Mouse (Mus musculus): ENCODE measurements around the gene Gcfc2. TPM values are rescaled to one million over a fixed set of nuclear protein-coding genes. Genes with fewer than 3 reads are reported as not detected.

Gene Gcfc2
- polyA plus RNA-seq, 1 experiment from 2014 or later = 4.8 TPM

DNA sequence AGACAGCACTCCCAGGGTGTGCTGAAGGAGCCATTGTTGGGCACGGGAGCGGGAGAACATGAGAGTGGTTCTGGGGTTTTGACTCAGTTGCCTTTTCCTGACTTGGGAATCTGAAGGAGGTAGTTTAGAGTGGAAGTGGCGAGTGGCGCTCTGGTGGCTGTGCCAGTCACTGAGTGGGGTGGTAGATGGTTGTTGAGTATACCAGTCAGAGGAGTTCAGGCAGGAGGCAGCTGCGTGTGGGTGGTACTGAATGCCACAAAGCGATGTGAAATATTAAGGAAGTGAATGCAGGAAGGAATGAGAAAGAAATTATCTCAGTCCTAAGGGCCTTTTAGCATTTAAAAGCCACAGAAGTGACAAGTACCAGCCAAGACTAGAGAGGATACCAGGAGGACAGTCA, 23.4 kb downstream of the Gcfc2 start:
- Histone ChIP-seq H3K27ac (replicated peaks) (no peak overlapping the region), H3K4me2 (no peak overlapping the region), H3K9ac (no peak overlapping the region), H3K9me3 (no peaks in the 10 kb centered on the region), H3K36me3 (peaks cover 99% of the 10 kb centered on the region), H3K4me3 (no peak overlapping the region), H3K27me3 (replicated peaks) (no peaks in the 10 kb centered on the region), H3K4me1 (no peaks in the 10 kb centered on the region)
- ATAC-seq (ENCODE audit: extremely low read depth, insufficient number of reproducible peaks, low FRiP score, low TSS enrichment) = no peak
- 93% methylated on average over 6 of the region's 6 CpGs for WGBS

DNA sequence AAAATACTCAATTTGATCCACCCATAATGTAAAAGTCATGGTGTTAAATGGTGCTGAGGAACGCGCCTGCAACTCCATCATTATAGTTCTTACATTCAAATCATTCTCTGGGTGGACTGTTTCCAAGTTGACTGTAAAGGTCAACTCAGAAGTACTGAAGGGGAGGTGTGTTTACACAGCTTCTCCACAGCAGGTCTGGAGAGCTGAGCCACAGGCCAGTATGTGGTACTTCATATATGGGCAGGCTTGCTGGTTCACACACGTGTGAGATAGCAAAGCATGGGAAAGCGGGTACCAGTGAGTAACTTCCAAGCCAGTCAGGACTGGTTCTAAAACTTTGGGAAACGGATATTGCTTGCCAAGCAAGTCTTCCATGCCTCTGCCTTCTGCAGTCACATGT, 31.7 kb downstream of the Gcfc2 start:
- WGBS = 89% methylated on average over 5 of the region's 5 CpGs
- ATAC-seq (ENCODE audit: extremely low read depth, insufficient number of reproducible peaks, low FRiP score, low TSS enrichment) = no peak
- H3K4me3 ChIP-seq = no peak overlapping the region
- no peak overlapping the region for H3K4me2 ChIP-seq
- peaks cover 96% of the 10 kb centered on the region for H3K36me3 ChIP-seq
- H3K27me3 ChIP-seq (replicated peaks) = no peaks in the 10 kb centered on the region
- H3K27ac ChIP-seq (replicated peaks) = no peak overlapping the region
- H3K9ac ChIP-seq = no peak overlapping the region
- peaks cover 6% of the 10 kb centered on the region; the same call in 1 of the 2 replicates for H3K9me3 ChIP-seq
- no peaks in the 10 kb centered on the region for H3K4me1 ChIP-seq

DNA sequence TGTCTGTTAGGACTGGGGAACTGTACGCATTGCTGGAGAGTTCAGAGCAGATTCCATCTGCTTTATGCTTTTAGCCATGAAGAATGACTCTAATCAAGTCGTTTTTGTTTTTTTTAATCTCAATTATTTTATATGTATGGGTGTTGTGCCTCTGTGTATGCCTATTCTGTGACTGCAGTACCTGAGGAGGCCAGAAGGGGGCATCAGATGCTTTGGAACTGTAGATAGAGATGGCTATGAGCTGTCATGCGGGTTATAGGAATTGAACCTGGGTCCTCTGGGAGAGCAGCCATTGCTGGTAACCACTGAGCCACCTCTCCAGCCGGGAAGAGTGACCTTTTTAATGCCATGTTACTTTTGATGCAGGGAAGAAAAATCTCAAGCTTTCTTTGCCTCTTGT, 32.9 kb downstream of the Gcfc2 start:
- peaks cover 96% of the 10 kb centered on the region for H3K36me3 ChIP-seq
- WGBS = 86% methylated on average over 4 of the region's 4 CpGs

DNA sequence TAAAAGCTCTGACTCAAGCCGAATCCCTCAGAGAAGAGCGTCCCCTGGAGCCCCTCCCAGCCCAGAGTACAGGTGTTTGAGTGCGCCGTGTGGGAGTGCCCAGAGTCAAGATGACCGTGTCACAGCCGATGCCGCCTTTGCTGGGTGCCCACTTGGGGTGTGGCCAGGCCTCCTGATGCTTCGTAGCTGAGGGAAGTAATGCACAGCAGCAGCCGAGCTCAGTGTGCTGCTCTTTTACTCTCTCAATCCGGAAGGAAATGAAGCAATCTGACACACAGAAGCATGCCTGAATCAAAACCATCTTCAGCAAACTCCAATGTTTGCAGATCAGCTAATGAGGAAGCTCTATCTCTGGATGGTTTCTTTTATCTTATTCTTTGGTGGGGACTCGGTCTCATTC, 34.5 kb downstream of the Gcfc2 start:
- WGBS = 89% methylated on average over 11 of the region's 11 CpGs
- H3K9ac ChIP-seq = no peak overlapping the region

More for the DNA sequence above, 32.9 kb downstream of the Gcfc2 start:
- Histone ChIP-seq H3K9ac (no peak overlapping the region), H3K27me3 (replicated peaks) (no peaks in the 10 kb centered on the region), H3K4me2 (no peak overlapping the region), H3K4me3 (no peak overlapping the region), H3K27ac (replicated peaks) (no peak overlapping the region), H3K4me1 (no peaks in the 10 kb centered on the region), H3K9me3 (peaks cover 6% of the 10 kb centered on the region; the same call in 1 of the 2 replicates)
- ATAC-seq (ENCODE audit: extremely low read depth, insufficient number of reproducible peaks, low FRiP score, low TSS enrichment) = no peak

DNA sequence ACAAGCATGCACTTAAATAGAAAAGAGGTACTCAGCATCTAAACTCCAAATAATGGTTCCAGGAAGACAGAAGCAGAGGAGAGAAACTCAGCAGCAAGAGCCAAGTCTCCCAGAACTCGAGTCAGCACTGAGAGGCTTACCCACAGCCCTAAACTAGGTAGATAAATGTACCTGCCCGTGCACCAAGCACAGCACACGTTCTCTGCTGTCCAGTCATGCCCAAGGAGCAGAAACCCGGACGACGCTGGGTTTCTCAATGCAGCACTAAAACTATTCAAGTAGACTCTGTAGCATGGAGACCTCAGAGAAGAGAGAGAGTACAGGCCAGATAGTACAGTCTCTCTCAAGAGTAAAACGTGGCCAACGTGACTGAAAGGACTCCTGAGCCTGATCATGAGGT, 36.4 kb downstream of the Gcfc2 start:
- Histone ChIP-seq H3K9me3 (peaks cover 6% of the 10 kb centered on the region; the same call in 1 of the 2 replicates), H3K4me1 (peaks cover 6% of the 10 kb centered on the region), H3K4me2 (no peak overlapping the region), H3K9ac (no peak overlapping the region), H3K4me3 (no peak overlapping the region), H3K36me3 (peaks cover 91% of the 10 kb centered on the region), H3K27ac (replicated peaks) (no peak overlapping the region), H3K27me3 (replicated peaks) (no peaks in the 10 kb centered on the region)
- WGBS = 91% methylated on average over 8 of the region's 8 CpGs
- ATAC-seq (ENCODE audit: extremely low read depth, insufficient number of reproducible peaks, low FRiP score, low TSS enrichment) = no peak

More for the DNA sequence above, 34.5 kb downstream of the Gcfc2 start:
- no peak for ATAC-seq (ENCODE audit: extremely low read depth, insufficient number of reproducible peaks, low FRiP score, low TSS enrichment)
- no peaks in the 10 kb centered on the region for H3K4me1 ChIP-seq
- no peak overlapping the region for H3K4me2 ChIP-seq
- H3K27me3 ChIP-seq (replicated peaks) = no peaks in the 10 kb centered on the region
- peaks cover 6% of the 10 kb centered on the region; the same call in 1 of the 2 replicates for H3K9me3 ChIP-seq
- no peak overlapping the region for H3K4me3 ChIP-seq
- H3K36me3 ChIP-seq = peaks cover 96% of the 10 kb centered on the region
- no peak overlapping the region for H3K27ac ChIP-seq (replicated peaks)

DNA sequence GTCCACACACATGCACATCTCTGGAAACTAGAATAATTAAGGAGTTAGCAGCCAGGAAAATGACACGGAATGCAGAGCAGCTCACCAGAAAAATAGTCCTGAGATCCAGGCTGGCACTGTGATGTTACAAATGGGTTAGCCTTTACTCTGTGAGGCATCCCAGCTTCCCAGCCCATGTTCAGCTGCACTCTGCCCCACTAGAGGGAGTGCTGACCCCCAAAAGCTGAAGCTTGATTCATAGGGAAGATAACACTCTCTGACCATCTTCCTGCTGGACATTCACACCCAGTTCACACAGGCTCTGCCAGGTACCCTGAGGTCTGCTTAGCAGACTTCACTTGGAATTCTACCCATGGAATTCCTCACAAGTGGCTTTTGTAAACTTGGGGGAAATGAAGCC, 36.8 kb downstream of the Gcfc2 start:
- H3K27ac ChIP-seq (replicated peaks) = no peak overlapping the region
- H3K4me2 ChIP-seq = no peak overlapping the region
- no peak overlapping the region for H3K9ac ChIP-seq
- peaks cover 9% of the 10 kb centered on the region for H3K4me1 ChIP-seq
- H3K9me3 ChIP-seq = peaks cover 6% of the 10 kb centered on the region; the same call in 1 of the 2 replicates
- H3K4me3 ChIP-seq = no peak overlapping the region
- H3K36me3 ChIP-seq = peaks cover 87% of the 10 kb centered on the region
- 91% methylated on average over 1 of the region's 1 CpGs for WGBS
- H3K27me3 ChIP-seq (replicated peaks) = no peaks in the 10 kb centered on the region
- no peak for ATAC-seq (ENCODE audit: extremely low read depth, insufficient number of reproducible peaks, low FRiP score, low TSS enrichment)

DNA sequence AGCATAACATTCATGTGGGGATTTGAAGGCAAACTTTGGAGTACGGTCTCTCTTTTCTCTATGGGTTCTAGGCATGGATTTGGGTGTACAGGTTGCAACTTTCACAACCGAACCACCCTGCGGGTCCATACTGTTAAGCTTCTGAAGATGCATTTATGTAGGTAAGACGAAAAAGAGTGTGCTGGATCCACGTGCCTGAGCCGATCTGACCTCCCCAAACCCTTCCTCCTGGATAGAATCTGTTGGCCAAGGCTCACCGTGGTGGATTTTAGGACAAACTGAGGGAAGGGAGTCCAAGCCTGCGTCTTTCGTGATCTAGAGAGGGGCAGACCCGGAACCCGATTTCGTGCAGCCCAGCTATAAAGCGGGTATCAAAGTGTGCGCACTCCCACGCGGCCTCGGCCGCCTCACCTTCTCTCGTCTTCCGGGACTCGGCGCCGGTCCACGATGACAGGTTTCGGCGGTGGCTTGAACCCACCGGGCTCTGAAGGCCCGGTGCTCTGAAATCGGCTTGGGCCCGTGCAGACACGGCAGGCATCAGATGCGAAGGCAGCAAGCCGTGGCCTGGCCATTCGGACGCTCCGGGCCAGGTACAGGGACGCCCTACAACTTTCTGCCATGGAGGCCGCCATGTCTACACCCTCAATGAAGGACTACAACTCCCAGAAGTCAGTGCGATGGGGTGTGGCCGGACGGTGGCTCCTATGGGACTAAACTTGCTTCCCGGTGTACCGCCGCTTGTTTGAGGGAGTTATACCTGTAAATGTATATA, 42.0 kb downstream of the Gcfc2 start, which contains the start of gene Mrpl19:
TSS of gene Mrpl19 (minus strand) at position 663 of the 772 bp plus-strand sequence.
- WGBS = under 1% methylated on average over 44 of the region's 44 CpGs
- Histone ChIP-seq H3K9ac (peak within 1 kb of the TSS; percentile 90), H3K27ac (replicated peaks) (no peak within 1 kb of the TSS; the same call in 1 of the 2 replicates), H3K4me1 (peaks cover 9% of the 10 kb centered on the region), H3K4me3 (peak within 1 kb of the TSS; percentile 91), H3K27me3 (replicated peaks) (no peaks in the 10 kb centered on the region), H3K9me3 (no peaks in the 10 kb centered on the region), H3K36me3 (peaks cover 35% of the 10 kb centered on the region), H3K4me2 (peak within 1 kb of the TSS; percentile 74)
- ATAC-seq (ENCODE audit: extremely low read depth, insufficient number of reproducible peaks, low FRiP score, low TSS enrichment) = peak; percentile 87

DNA sequence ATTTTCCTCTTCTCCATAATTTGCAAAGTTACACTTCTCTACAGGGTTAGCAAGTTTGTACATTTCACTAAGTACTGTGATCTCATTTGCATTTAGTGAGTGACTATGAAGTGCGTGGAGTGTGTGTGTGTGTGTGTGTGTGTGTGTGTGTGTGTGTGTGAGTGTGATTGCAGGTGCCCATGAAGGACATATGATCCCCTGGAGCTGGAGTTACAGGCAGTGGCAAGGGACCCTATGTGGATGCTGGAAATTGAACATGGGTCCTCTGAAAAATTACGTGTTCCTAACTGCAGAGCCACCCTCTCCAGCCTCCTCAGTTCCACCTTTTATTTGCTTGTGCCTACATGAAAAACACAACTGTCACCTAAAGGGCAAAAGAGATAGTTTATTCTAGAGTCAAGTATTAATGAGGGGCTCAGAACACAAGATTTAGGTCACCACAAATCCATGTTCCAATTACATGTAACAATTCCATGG, 42.6 kb downstream of the Gcfc2 start:
- Histone ChIP-seq H3K36me3 (peaks cover 28% of the 10 kb centered on the region), H3K9me3 (no peaks in the 10 kb centered on the region), H3K27ac (replicated peaks) (no peak overlapping the region), H3K9ac (peak overlapping the region; percentile 59; the same call in 1 of the 2 replicates), H3K27me3 (replicated peaks) (no peaks in the 10 kb centered on the region), H3K4me2 (peak overlapping the region; percentile 74), H3K4me1 (peaks cover 9% of the 10 kb centered on the region), H3K4me3 (peak overlapping the region; percentile 91)
- 0 out of 2 replicates have a peak, but pooled peaks have one; percentile 9 for ATAC-seq (ENCODE audit: extremely low read depth, insufficient number of reproducible peaks, low FRiP score, low TSS enrichment)
- 46% methylated on average over 2 of the region's 2 CpGs for whole genome bisulfite sequencing

DNA sequence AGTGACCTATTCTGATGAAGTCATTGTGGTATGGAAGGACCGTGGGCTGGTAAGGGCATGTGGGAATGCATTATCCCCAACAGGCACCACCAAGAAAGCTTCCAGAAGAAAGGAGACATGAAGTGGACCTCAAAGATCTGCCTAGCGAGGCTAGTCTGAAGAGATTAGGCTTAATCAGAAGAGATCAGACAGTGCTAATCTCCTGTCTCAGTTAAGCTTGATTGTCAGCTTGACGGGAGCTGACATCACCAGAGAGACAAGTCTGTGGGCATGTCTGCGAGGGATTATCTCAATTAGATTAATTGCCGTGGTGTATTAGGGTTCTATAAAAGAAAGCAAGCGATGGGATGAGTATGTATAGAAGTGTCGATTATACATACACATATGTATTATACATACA, 47.7 kb downstream of the Gcfc2 start:
- Histone ChIP-seq H3K4me3 (no peak overlapping the region), H3K9ac (no peak overlapping the region), H3K36me3 (no peaks in the 10 kb centered on the region), H3K9me3 (no peaks in the 10 kb centered on the region), H3K27ac (replicated peaks) (no peak overlapping the region), H3K4me2 (no peak overlapping the region), H3K27me3 (replicated peaks) (no peaks in the 10 kb centered on the region), H3K4me1 (no peaks in the 10 kb centered on the region; the same call in 1 of the 2 replicates)
- no peak for ATAC-seq (ENCODE audit: extremely low read depth, insufficient number of reproducible peaks, low FRiP score, low TSS enrichment)
- 68% methylated on average over 7 of the region's 7 CpGs for WGBS

DNA sequence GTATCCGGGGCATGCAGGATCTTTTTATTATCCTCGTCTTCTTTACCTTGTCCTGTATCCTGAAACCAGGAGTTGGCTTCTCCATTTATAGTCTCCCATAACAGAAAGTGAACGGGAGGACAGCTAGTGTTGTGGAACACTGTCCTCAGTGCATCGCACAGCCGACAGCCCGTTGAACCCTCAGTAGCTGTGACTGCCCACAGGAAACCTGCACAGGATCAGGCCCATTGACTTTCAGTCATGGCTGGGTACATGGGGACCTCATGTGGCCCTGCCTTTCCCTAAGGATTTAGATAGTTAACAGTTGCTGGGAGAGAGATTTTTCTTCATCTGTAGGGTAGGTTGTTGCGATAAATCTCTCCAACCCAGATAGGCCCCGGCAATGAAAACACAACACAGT, 49.1 kb downstream of the Gcfc2 start:
- Histone ChIP-seq H3K36me3 (no peaks in the 10 kb centered on the region), H3K4me1 (no peaks in the 10 kb centered on the region), H3K27me3 (replicated peaks) (no peaks in the 10 kb centered on the region), H3K4me2 (no peak overlapping the region), H3K4me3 (no peak overlapping the region), H3K9me3 (no peaks in the 10 kb centered on the region), H3K27ac (replicated peaks) (no peak overlapping the region), H3K9ac (no peak overlapping the region)
- 75% methylated on average over 8 of the region's 8 CpGs for WGBS
- ATAC-seq (ENCODE audit: extremely low read depth, insufficient number of reproducible peaks, low FRiP score, low TSS enrichment) = no peak

DNA sequence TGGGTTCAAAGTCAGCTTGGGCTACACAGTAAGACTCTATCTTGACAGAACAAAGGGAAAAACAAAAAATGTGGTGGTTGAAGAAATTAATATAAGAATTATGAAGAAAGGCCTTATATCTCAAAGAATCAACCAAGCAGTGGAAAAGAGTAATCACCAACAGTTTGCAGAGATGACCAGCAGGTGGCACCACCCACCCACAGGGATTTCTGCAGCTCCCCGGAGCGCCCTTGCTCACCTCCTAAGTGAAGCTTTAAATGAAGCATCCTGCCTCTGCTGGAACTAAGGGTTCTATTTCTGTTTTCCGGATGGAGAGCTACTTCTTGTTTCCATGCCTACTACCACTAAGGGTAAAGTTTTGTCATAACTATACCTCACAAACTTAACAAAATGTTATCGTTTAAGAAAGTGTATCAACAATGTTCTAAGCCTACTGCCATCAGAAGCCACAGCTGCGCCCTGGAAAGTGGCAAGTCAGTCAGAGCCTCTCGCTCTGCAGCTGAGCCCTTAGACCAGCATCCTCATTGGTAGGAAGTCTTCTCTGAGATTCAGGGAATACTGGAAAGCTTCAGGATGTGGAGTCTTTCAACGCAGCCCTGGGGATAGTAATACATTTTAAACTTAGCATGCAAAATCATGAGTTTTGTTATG, 52.6 kb downstream of the Gcfc2 start:
- Histone ChIP-seq H3K9me3 (no peaks in the 10 kb centered on the region), H3K4me2 (no peak overlapping the region), H3K27ac (replicated peaks) (no peak overlapping the region), H3K36me3 (no peaks in the 10 kb centered on the region), H3K27me3 (replicated peaks) (no peaks in the 10 kb centered on the region), H3K4me3 (no peak overlapping the region), H3K9ac (no peak overlapping the region), H3K4me1 (no peaks in the 10 kb centered on the region)
- no peak for ATAC-seq (ENCODE audit: extremely low read depth, insufficient number of reproducible peaks, low FRiP score, low TSS enrichment)
- 34% methylated on average over 7 of the region's 7 CpGs for WGBS
